Mouse (Mus musculus) liver, postnatal 0 days (tissue): ENCODE measurements around the gene Trim39.

Source experiments
- CTCF ChIP-seq: sonication (generic); IDR thresholded peaks from 2 replicates; pipeline ENCODE4 v1.5.1; 2016; ENCODE audit warnings: antibody characterized with exemption, low read depth
- EP300 ChIP-seq: IDR thresholded peaks from 2 replicates; pipeline ENCODE4 v1.6.1; 2016; ENCODE audit warnings: antibody characterized with exemption, low read depth, mild to moderate bottlenecking

DNA sequence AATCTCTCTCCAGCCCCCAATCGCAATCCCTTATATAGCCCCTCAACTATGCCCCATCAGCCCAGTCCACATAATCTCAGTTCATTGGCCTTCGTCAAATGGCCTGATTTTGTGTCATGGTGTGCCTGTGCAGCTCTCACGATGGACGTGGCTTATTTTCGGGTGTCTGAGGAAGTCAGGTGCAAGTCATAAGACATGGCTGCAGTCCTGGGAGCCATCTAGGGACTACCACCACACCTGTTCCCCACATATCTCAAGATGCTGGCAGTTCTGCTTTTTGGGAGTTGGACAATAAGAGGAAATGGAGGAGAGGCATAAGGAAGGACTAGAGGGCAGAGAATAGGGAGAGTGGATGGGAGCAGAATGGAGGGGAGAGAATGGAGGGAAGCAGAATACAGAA is 38.5 kb downstream of the Trim39 start:
- TF ChIP-seq CTCF (no peak), EP300 (no peak)
